Mouse (Mus musculus) gastrocnemius, postnatal 14 days (tissue): Measurements from ENCODE around the gene Grin2c. TPM values are rescaled to one million over a fixed set of nuclear protein-coding genes. Genes with fewer than 3 reads are reported as not detected.
A peak's percentile ranks its signal among the peaks of the same experiment; 100 is the strongest.

Experiments used
- DNase-seq: peaks from one replicate; pipeline ENCODE4 v3.0.0; 2021; ENCODE audit warnings: mixed read lengths
- intact Hi-C: fragments of 180-260 bp; cut with DNase I; formaldehyde crosslinking; loops from one replicate; pipeline ENCODE4 v1.15.1; 2025; ENCODE audit warnings: low total_unique reads
- total RNA-seq, 2 experiments: library from RNA; stranded (reverse); gene quantifications; 2 replicates each; pipeline ENCODE4 v1.2.3; 2021

Gene Grin2c
- total RNA-seq, 2 experiments from 2014 or later = not detected

DNA sequence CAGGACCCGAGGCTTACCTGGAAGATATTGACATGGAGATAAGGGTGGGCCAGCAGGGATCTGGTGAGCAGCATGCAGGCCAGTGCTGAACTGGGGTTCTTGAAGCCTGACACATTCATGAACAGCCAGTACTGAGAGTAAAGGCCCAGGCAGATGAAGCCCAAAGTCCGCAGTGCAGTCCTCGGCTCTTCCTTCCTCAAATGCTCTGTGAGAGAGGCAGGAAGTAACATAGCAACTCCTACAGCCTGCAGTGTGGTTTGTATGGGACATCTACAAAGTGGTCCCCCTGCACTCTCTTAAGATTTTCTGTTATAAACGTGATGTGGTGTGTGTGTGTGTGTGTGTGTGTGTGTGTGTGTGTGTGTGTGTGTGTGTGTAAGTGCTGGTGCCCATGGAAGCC, 18.2 kb upstream of the Grin2c start:
- no peak for DNase-seq
- intact Hi-C loops = no loop called here

DNA sequence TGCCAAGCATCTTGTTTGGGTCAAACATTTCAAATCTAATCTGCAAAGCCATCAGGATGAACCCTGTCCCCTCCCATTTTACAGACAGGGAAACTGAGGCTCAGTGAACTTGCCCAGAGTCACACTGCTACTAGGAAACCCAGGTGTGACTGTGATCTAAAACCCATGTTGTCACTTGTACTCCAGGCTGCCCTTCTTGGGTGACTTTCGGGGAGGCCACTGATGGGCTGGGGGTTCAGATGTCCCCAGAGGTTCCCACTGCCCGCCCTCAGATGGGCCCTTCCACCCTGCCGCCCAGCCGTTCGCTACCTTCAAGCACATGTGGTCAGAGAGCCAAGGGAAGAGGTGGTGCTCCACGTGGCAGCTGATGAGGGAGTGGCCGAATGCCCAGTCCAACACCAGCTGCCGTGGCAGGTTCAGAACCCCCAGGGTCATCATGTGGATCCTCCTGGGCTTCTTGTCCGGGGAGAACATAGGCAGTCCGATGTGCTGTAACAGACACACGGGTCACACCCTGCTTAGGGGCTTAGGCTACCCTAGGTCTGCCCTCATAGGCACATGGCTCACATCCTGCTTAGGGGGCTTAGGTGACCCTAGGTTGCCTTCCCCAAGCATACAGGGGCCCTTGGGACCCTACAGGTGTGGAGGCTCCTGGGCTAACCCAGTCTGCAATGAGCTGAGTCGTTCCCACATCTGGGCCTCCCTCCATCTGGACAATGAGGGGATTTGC, 17.0 kb upstream of the Grin2c start:
- no peak for DNase-seq
- intact Hi-C loops = no loop called here

DNA sequence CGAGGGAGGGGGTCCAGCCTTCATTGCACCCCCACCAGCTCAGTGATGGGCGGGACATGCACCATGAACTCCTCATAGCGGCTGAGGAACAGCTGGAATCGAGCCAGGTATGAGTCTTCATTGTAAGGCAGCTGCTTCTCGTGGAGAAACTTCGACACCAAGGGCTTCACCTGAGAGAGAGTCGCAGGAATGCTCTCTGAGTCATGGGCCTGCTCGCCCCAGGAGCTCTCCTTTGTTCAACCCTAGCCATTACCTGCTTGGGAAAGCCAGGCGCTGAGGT, 16.4 kb upstream of the Grin2c start:
- no peak for DNase-seq
- intact Hi-C loops = no loop called here

DNA sequence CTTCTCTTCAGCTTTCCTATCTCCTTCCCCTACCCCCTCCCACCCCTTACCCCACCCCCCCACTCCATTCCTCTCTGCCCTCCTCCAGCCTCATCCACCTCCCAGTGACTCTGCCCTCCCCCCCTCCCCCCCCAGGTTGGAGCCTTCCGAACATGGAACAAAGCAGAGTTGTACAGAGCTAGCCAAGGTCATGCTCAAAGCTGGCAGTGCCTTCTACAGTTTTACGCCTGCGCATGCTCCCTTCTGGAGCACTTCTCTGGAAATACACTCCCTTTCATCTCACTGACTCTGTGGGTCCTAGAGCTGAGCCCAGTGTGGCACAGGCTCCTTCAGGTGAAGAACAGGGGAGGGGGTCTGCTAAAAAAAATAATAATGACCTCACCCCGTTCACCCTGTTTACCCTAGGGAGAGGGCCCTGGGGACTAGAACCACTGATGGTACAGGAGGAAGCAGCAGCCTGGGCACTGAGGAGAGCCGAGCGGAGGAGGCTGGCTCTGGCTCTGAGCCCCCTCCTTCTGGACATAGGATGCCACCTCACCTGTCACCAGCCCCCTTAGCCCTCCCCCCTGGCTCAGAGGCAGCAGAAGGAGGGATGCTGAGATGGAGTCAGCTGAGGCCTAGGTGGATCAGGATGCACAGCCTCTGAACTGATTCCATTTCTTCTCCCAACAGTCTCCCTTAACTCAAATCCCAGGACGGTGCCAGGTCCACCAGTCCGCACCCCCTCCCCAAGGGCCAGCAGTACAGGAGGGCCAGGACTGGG, 15.9 kb upstream of the Grin2c start:
- DNase-seq = no peak
- intact Hi-C loops = no loop called here

DNA sequence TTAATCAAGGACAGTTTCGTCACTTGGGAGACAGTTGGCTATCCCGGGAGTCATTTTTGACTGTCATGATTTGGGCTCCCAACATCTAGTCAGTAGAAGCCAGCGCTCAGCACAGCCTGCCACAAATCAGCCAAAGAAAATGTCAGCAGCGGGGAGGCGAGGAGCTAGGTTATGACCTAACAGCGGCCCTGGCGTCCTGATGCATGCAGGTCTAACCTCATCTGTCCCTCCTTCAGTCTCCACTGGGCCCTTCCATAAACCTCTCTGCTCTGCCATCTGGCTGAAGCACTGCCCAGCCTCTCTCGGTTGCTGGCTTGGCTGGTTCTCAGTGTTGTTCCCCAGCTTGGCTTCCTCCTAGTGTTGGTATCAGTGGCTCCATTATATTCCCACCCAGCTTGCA, 15.3 kb upstream of the Grin2c start:
- intact Hi-C loops = no loop called here
- no peak for DNase-seq

DNA sequence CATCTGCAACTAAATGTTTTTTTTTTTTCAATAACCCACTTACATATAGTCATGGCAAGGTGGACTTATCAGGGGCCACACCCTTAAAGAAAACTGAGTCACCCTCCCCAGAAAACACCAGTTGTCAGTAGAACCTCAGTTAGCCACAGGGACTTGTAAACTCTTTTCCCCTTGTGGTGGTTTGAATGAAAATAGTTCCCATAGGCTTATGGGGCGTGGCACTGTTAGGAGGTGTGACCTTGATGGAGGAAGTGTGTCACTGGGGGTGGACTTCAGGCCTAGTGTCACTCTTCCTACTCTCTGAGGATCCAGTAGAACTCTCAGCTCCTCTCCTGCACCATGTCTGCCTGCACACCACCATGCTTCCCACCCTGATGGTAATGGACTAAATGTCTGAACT, 12.7 kb upstream of the Grin2c start:
- DNase-seq = no peak
- intact Hi-C loops = no loop called here

DNA sequence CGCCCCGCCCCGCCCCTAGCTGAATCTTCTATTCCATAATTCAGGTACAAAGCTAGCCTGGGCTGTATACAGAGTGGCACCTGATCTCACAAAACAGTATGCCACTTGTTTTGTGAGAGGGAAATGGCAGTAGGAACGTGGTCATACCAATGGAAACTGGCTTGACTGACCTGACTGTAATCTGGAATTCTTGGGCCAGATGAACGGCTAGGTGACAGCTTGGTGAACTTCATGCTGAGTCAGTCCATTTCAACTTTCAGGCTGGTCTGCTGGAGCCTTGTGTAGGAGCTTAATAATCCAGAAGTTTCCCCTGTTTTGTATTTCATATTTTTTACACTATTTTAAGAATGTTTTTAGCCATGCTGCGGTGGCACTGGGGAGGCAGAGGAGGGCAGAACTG, 11.1 kb upstream of the Grin2c start:
- no peak for DNase-seq
- intact Hi-C loops = no loop called here

DNA sequence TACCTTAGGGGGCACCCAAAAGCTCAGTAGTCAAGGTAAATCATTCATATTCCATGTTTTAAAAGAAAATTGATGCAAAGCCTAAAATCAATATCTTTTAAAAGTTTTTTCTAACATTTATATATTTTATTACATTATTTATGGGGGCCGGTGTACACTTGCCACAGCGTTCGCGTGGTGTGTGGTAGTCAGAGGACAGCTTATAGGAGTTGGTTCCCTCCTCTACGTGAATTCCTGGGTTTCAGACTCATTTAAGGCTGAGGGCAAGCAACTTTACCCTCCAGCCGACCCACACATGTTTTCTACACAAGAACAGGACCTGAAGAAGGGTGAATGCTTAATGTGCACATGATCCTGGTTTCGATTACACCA, 10.5 kb upstream of the Grin2c start:
- intact Hi-C loops = no loop called here
- no peak for DNase-seq

DNA sequence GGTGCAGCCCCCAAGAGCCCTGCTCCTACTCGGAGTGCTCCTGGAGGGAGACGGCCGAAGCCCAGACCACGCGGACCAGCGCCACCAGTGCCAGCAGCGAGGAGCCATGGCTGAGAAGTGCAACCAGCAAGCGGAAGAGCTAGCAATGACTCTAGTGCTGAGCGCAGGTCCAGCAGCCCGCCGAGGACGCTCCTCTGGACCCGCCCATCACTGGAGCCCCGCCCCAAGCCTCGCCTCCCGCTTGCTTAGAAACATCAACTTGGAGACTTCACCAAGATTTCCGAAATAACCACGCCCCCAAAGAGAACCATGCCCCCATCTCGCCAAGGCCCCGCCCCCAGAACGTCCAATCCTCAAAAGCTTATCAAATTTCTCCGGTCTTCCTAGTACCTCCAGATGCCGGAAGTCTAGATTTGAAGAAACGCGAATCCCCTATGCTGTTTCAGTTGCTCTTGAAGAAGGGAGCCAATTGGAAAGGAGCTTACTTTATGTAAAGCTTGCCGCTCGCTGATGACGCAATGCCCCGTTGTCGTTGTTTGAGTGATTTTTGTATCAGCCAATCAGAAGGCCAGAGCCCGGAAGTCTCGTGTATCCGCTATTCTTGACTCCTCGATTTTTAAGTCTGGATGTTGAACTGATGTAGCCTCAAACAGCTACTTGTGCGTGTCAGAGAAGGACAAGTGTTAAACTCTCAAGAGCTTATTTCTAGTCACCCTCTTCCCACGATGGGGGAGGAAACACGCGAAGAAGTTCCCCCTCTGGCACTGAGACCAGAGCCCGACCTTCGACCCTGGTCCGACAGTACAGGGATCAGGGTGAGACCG, 9.9 kb upstream of the Grin2c start, which contains the start of gene Fdxr:
TSS of gene Fdxr (minus strand) at position 271 of the 824 bp plus-strand sequence.
- DNase-seq = peak; percentile 98
- intact Hi-C loops = no loop called here

DNA sequence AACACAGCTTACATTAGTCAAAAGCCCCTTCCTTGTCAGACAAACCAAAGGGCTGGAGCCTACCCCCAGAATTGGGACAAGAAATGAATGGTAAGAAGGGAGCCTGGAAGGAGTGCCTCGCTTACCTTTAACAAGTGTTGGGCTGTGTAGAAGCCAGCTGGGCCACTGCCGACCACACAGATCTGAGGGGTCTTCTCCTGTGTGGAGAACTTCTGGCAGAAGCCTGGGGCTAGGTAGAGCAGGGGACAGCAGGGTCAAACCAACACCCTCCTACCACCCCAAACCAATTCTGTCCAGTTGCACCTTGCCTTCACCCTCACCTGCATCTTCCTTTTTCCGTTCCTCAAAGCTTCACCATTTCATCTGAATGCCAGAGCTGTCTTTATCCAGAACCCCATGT, 8.9 kb upstream of the Grin2c start:
- intact Hi-C loops = no loop called here
- no peak for DNase-seq

DNA sequence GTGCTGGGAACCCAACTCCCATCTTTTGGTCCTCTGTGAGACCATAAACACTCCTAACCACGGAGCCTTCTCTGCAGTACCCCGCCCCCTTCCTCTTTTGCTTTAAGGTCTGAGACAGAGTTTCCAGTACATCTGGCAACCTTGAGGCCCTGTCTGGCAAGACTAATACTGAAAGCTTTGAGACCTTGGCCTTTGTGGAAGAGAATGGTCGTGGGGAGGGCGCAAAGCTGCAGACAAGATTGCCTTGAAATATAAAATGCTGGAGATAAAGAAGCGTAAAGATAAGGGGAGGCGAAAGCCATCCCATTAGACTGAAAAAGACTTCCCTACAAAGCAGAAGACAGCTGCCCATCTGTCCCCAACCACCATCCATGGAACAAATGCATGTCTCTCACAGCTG, 8.5 kb upstream of the Grin2c start:
- intact Hi-C loops = no loop called here
- DNase-seq = no peak

DNA sequence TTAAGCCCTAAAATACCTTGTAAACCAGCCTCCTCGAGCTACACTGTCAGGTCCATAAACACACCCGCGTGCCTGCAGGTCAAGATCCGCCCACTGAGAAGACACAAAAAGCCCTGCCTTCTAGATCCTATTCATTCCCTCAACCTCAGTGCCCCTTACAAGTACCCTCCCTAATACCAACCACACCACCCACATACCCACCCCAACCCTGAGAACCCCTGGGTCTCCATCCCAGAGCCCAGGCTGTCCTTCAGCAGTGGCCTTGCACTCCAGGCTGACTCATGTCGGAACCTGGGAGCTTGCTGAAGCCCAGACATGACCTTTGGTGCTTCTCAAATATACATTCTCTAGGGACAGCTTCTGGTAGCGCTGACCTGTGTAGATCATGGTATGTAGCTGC, 7.7 kb upstream of the Grin2c start:
- DNase-seq = no peak
- intact Hi-C loops = loop anchor here (5.0 kb wide), 1 partner anchor 52 kb away; no protein-coding TSS in a partner anchor

DNA sequence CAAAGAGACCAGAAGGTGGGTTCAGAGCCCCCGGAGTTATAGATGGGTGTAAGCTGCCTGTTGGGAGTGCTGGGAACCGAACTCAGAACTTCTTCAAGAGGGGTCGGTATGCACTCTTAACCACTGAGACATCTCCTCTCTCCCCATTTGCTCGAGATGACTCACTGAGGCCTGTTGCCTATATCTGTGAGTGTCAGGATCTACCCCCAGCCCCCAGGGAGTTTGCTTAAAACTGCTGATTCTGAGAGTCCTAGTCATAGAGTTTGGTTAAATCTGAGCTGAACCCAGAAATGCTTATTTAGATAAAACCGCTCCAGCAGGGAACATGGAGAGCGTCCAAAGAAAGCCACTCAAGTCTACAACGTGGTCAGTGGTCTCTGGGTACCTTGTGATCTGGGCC, 7.1 kb upstream of the Grin2c start:
- intact Hi-C loops = loop anchor here (5.0 kb wide), 1 partner anchor 52 kb away; no protein-coding TSS in a partner anchor

DNA sequence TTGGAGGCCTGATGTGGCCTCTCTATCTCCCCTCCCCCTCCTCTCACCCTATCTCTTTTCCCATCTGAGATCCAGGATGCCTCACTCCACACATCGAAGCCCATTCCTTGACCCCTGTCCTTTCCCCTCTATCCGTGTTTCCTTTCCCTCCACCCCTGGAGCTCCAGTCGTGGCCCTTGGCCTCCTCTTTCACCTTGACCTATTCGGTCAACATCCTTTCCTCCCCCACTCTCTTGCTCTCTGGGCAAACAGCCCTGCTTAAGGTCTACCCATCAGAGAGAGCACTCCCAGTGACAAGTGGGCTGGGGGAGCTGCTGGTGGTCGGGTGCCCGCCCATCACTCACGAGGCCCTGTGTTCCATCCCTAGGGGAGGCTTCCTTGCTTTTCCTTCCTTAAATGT, 6.7 kb upstream of the Grin2c start:
- DNase-seq = no peak
- intact Hi-C loops = loop anchor here (5.0 kb wide), 1 partner anchor 51 kb away; no protein-coding TSS in a partner anchor

More for the DNA sequence above, 7.1 kb upstream of the Grin2c start:
- no peak for DNase-seq

DNA sequence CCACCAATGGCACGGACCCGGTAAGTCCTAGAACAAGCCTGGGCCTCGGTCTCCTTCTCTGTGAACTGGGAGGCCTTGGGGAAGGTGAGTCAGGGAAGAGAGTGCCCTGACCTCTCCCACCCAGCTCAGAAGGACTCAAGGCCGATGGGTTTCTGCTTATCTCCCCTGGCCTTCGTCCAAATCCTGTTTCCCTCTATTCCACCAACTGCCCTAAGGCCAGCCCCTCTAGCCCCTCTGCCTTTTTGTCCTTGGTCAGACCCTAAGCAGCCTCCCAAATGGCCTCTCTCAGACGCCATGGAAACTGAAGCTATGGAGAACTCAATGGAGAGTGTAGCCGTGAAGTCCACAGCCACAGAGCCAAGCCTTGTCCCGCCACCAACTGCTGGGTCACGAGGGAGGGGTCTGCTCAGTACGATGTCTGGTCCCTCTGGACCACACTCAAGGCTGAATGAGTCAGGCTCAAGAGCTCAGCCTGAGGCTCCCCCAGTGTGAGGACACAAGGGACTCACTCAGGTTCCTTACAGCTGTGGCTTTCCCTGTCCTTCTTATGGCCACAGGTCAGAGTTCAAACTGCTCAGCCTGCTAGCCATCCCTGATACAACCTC, 6.0 kb upstream of the Grin2c start:
- no peak for DNase-seq
- intact Hi-C loops = loop anchor here (5.0 kb wide), 1 partner anchor 51 kb away; no protein-coding TSS in a partner anchor

DNA sequence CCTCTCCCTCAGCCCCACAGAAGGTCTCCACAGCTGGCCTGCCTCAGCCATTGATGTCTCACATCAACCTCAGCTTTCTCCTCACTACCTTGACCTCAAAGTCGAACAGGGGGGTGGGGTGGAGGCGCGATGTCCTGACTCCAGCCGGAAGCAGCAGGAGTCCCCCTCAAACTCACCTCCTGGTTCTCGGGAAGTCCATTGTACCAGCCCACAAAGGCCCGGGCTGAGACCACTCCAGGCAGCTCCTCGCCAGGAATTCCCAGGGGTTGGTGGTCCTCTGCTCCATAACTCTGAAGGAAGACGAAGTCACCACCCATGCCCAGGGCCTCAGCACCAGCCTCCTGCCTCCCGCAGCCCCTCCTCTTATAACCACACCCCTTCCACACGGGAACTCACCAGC, 4.4 kb upstream of the Grin2c start:
- intact Hi-C loops = loop anchor here (2.0 to 5.0 kb wide), 2 partner anchors 49 to 69 kb away; no protein-coding TSS in a partner anchor
- DNase-seq = no peak

DNA sequence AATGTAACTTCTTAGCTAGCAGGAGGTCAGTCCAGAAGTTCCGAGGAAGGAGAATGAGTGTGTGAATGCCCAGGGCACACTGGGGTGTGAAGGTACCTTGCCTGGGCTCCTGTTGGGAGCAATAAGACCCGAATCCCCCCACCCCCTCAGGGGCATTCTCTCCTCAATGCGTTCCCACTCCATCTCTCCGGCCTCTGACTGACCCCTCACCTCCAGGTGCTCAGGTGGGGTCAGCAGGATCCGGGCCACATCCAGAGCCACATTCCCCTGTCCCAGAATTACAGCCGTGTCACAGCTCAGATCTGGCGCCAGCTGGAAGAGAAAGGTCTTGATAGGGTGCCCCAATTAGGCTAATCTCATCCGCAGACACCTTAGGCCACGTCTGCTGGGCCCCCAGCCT, 4.0 kb upstream of the Grin2c start:
- intact Hi-C loops = loop anchor here (2.0 to 5.0 kb wide), 2 partner anchors 49 to 68 kb away; no protein-coding TSS in a partner anchor
- no peak for DNase-seq

DNA sequence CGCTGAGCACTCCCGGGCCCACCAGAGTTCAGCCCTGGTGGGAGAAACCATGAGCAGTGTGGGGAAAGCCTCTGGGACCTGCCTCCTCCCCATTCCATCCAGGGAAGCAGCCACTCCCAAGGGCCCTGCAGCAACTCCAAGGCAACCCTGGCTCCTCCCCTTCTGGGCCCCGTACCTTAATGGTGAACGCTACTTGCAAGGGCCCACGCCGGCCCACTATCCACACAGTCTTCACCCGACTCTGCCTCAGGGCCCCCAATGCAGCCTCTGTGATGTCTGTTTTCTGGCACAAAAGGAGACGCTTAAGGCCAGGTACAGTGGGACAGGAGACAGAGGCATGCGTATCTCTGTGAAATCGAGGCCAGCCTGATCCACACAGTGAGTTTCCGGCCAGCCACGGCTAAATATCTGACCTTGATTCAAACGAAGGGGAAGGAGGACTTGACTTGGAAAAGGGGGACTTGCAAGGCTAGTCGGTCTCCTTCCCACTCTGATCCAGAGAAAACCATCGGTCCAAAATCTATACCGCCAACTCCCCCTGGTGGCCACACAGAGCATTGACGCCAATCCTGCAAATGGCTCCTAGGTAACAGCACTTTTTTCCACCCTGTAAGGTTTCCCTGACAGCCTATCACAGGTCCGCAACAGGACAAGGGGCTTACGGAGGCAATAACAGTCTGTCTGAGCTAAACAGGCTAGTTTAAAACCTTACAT, 3.3 kb upstream of the Grin2c start:
- peak; percentile 70 for DNase-seq
- intact Hi-C loops = loop anchor here (2.0 to 5.0 kb wide), 2 partner anchors 48 to 68 kb away; no protein-coding TSS in a partner anchor
